Mouse (Mus musculus) lung, postnatal 0 days (tissue): ENCODE data around the gene Baiap2l2.

Experiments used
- CTCF ChIP-seq: IDR thresholded peaks from 2 replicates; pipeline ENCODE4 v1.5.1; 2016; ENCODE audit warnings: antibody characterized with exemption, mild to moderate bottlenecking
- EP300 ChIP-seq: IDR thresholded peaks from 2 replicates; pipeline ENCODE4 v1.6.1; 2016; ENCODE audit warnings: antibody characterized with exemption, mild to moderate bottlenecking, control low read depth

- TF ChIP-seq CTCF (no peak), EP300 (0 out of 2 replicates have a peak, but pooled peaks have one; percentile 30)
Measured at GRCm38 (mm10) chr15:79299563-79300155, 14.3 kb upstream of the Baiap2l2 start.
